Mouse (Mus musculus): ENCODE measurements around the gene Cdc42ep1.

Cdc42ep1 gene

GRCm38 (mm10) chr15:78849485-78849884, 7.1 kb downstream of the Cdc42ep1 start:
- DNase-seq (ENCODE audit: low read depth, low spot score) = no peak

GRCm38 (mm10) chr15:78850059-78850824, 7.8 kb downstream of the Cdc42ep1 start:
- peak; percentile 88 for DNase-seq (ENCODE audit: low read depth, low spot score)

GRCm38 (mm10) chr15:78850944-78851343, 8.5 kb downstream of the Cdc42ep1 start:
- DNase-seq (ENCODE audit: low read depth, low spot score) = no peak

DNA sequence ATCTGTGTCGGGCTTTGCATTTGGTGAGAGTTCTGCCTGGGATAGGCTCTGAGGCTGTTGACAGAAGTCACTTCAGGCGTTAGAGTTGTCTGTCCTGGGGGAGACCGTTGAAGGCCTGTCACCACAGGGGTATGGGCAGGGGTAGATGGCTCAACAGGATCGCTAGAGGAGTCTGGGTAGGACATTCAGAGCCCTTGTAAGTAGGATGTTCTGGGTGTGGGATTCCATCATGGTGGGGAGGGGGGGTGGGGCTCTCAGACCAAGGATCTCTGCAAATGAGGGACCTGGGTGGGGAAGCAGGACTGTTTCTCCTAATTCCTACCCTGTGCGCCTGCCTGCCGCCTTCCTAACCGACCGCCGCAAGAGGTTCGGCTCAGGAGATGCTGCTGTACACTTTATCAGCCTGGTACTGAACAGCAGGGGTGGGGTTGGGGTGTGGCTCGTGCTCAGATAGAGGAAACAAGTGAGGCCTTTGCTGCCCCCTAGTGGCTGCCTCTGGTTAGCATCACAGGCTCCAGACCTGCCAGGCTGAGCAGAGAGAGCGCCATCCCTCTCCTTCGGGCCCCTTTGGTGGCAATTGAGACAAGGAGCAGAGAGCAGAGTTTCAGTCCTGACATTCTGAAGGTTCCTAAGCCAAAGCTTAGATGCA, 9.2 kb downstream of the Cdc42ep1 start:
- peak; percentile 95 for DNase-seq (ENCODE audit: low read depth, low spot score)

- no peak for DNase-seq (ENCODE audit: low read depth, low spot score)
These were observed 13.0 kb downstream of the Cdc42ep1 start, which contains the start of gene Lgals2 for GRCm38 (mm10) chr15:78855303-78855965. Gene Lgals2 (minus strand): TSS chr15:78855529.

DNA sequence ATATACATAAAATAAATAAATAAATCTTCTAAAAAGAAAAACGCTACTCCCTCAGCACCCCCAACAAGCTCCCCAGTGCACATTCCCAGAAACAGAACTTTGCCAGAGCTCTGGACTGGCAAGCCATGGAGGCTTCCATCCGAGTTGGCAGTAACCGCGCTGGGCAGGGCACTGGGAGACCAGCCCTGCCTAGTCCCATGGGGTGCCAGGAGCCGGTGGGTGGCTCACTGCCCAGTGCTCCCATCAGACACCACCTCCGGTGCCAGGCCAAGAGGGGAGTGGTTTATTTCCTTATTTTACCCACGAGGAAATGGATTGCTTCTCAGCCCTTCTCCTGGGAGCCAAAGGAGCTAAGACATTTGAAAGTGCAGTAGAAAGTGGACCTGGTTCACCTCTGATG, 14.6 kb downstream of the Cdc42ep1 start:
- DNase-seq (ENCODE audit: low read depth, low spot score) = peak; percentile 87

DNA sequence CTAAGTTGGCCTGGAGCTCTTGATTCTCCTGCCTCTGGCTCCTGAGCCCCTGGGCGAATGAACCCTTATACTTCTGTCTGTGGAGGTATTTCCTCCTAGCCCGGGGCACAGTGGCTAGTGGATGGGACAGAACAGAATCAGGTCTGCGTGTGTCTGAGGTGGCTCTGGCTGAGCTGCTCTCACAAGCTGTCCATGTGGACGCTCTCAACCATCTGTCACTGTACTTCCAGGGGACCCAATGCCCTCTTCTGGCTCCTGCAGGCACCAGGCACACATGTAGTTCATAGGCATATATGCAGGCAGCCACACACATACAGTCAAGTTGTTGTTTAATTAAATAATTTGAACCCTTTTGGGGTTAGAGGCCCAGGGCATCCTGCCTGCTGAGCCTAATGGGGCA, 16.9 kb downstream of the Cdc42ep1 start:
- DNase-seq (ENCODE audit: low read depth, low spot score) = peak; percentile 82

GRCm38 (mm10) chr15:78859714-78860113, 17.3 kb downstream of the Cdc42ep1 start:
- no peak for DNase-seq (ENCODE audit: low read depth, low spot score)

GRCm38 (mm10) chr15:78862280-78862679, 19.9 kb downstream of the Cdc42ep1 start:
- DNase-seq (ENCODE audit: low read depth, low spot score) = no peak

DNA sequence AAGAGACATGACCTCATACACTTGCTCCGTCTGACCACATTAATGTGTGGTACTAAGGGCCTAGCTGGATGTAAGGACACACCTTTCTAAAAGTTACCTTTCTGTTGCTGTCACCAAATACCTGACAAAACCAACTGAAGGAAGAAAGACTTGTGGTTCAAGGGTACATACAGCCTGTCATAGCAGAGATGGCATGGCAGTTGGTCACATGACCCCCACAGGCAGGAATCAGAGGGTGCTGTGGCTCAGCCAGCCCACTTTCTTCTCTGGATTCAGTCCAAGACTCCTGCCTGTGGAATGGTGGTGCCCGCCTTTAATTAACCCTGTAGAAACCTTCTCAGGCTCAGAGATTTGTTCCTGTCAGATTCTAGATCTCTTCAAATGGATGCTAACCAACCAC, 20.7 kb downstream of the Cdc42ep1 start:
- DNase-seq (ENCODE audit: low read depth, low spot score) = no peak

DNA sequence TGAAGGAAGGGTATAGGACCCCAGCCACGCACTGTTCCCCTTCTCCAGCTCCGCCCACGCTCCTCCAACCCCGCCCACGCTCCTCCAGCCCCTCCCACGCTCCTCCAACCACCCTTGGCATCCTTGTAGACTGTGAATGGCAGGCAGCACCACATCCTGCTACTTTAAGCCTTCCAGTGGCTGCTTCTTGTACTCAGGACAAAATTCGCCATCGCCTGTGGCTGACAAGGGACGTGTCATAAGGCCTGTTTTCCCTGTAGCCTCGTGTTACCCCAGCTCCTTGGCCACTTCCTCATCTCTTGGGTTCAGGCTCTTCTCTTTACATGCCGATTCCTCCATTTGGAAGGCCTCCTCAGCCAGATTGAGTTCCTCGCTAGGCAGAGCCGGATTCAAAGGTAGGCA, 21.4 kb downstream of the Cdc42ep1 start:
- no peak for DNase-seq (ENCODE audit: low read depth, low spot score)

GRCm38 (mm10) chr15:78868398-78868797, 26.0 kb downstream of the Cdc42ep1 start:
- peak; percentile 77 for DNase-seq (ENCODE audit: low read depth, low spot score)

DNA sequence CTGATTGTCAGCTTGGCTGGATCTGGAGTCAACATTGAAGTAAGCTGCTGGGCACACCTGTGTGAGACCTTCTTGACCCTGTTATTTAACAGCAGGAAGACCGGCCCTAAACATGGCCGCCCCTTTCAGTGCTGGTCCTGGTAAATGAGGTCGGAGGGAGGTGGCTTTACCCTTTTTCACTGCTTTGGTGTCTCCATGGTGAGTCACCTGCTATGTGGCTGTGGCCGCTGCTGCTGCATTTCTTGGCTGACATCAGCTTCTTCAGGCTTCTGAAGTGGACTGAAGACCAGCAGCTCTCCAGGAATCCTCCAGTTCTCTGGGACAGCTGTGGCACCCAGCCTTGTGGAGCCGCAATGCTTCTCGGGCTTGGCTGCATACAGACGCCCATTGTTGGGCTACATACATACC, 26.4 kb downstream of the Cdc42ep1 start:
- no peak for DNase-seq (ENCODE audit: low read depth, low spot score)

GRCm38 (mm10) chr15:78869775-78870174, 27.4 kb downstream of the Cdc42ep1 start:
- peak; percentile 81 for DNase-seq (ENCODE audit: low read depth, low spot score)

GRCm38 (mm10) chr15:78872021-78872608, 29.7 kb downstream of the Cdc42ep1 start:
- no peak for DNase-seq (ENCODE audit: low read depth, low spot score)

DNA sequence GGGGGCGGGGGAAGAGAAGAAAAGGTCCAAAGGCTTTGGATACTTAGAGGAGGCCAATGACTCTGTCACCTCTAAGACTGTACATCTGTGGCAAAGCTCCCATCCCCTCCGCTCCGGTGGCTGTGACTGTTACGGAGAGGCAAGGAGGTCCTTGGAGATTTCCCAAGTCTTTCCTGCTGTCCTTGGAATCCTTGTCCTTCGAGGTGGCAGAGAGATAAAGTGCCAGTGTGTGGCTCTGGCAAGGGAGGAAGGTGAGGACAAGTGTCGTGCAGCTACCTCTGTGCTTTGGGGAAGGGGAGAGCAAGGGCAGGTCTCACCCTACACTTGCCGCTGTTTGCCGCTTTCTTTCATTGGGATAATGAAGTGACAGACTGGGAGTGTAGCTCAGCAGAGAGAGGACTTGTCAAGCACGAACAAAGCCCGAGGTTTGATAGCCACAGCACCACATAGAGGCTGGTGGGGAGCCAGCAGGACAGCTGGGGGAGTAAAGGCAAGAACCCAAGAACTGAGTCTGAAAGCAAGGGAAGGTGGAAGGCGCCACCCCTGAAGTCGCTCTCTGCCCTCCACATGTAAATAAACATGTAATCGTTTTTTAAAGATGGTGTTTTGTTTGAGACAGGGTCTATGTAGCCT, 31.5 kb downstream of the Cdc42ep1 start:
- DNase-seq (ENCODE audit: low read depth, low spot score) = peak; percentile 57

DNA sequence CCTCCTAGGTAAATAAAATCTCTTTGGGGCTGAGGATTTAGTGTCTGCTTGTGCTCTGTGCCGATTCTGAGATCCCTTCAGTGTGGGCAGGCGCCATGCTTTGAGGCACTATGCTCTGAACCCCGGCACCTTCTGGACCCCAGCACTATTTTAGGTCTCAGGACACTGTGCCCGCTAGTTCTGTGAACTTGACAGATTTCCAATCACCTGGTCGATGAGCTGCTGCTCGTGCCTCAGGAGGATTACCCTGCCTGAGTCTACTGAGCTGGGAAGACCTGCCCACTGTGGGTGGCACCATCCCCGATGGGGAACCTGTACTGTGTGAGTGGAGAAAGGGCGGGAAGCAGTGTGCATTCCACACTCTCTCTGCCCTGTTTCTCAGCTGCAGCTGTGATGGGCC, 32.6 kb downstream of the Cdc42ep1 start:
- DNase-seq (ENCODE audit: low read depth, low spot score) = no peak

GRCm38 (mm10) chr15:78875537-78875936, 33.1 kb downstream of the Cdc42ep1 start:
- no peak for DNase-seq (ENCODE audit: low read depth, low spot score)

DNA sequence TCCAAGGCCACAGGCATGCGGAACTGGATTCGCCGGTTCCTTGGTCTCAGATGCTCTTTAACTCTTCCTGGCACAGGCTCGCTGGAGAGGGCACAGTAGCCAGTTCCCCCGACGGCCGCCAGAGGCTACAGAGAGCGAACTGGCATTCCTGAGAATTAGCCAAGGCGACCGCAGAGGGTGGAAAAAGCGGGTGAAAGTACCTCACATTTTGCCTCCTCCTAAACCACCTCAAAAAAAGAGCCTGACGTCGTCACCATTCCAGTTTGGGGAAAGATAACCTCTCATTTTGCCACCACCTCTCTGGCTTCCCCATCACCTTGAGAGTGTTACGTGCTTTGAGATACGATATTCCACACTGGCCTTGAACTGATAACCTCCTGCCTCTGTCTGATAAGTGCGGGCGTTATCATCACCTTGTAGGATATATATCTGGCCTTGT, 33.9 kb downstream of the Cdc42ep1 start:
- peak; percentile 92 for DNase-seq (ENCODE audit: low read depth, low spot score)

DNA sequence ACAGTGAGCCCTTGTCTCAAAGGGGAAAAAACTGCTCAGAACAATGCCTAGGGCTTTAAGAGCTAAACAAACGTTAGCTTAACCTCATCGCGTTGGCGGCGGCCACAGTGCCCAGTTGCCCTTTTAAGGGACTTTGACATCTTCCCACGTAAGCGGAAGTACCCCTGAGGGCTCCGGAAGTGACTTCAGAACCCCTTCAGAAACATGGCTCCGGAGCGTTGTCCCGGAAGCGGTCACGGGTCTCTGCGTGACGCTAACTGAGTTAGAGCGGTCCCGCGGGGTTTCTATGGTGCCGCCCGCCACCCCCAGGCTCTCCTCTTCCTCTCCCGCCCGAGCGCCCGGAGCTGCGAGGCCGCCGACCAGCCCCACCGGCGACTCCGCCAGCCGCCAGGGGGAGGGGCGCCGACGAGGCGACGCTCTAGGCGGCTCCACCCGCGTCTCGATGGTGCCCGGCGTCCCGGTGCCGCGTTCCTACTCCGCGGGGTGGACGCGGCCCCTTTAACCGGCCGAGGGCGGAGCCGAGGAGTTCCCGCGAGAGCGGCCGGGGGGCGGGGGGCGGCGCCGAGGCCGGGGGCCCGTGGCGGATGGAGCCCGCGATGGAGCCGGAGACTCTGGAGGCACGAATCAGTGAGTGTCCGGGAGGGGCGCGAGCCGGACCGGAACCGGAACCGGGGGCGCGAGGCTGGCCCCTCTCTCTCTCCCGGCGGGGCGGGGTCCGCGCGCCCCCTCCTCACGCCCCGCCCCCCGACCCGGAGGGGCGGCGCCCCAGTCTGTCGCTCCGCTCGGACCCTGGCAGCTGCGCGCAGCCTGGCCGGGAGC, 34.8 kb downstream of the Cdc42ep1 start, which contains the start of gene Gga1:
Gene Gga1 (plus strand): TSS at position 200 of the 819 bp plus-strand sequence.
- DNase-seq (ENCODE audit: low read depth, low spot score) = peak; percentile 99
